Mouse (Mus musculus) C2C12 (cell line): ENCODE results near the gene Elac2.

ENCODE experiments used
- CTCF ChIP-seq: IDR thresholded peaks from one replicate; pipeline ENCODE4 v1.5.1; 2011; ENCODE audit not compliant: control insufficient read depth, insufficient read depth, insufficient read length
- MYOD1 ChIP-seq: IDR thresholded peaks from one replicate; pipeline ENCODE4 v1.6.1; 2011; ENCODE audit warnings: low read depth; ENCODE audit not compliant: control insufficient read depth, insufficient read length

GRCm38 (mm10) chr11:65028049-65028448 is 49.2 kb downstream of the Elac2 start:
- TF ChIP-seq CTCF, result no peak
- TF ChIP-seq MYOD1, result no peak
